Mouse (Mus musculus) cortical plate, adult 2 months (tissue): ENCODE results near the gene Sag.

ENCODE experiments used
- CTCF ChIP-seq: fragments of 200-500 bp; IDR thresholded peaks from 2 replicates; pipeline ENCODE4 v1.5.1; 2011; ENCODE audit warnings: mild to moderate bottlenecking, control low read depth, low read length; ENCODE audit not compliant: insufficient read depth; ENCODE audit errors: extremely low read depth
- POLR2A ChIP-seq: fragments of 200-500 bp; IDR thresholded peaks from 2 replicates; pipeline ENCODE4 v1.6.1; 2011; ENCODE audit warnings: mild to moderate bottlenecking, low read length, control low read depth; ENCODE audit not compliant: insufficient read depth; ENCODE audit errors: extremely low read depth

DNA sequence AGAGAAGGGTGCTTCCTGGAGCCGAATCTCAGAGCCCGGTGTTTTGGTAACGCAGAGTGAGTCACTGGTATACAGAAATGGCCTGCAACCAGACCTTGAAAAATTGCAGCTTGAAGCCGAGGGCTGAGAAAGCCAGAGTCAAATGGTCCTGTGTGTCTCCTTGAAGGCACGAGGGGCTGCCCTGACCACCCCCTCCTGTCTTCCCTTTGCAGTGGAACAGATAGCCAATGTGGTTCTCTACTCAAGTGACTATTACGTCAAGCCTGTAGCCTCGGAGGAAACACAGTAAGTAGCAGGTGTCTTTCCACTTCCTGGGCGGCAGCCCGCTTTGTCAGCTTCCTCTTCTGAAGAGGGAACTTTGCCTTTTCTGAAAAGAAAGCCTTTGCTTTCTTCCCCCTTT, 24.7 kb downstream of the Sag start:
- TF ChIP-seq CTCF = no peak
- no peak for TF ChIP-seq POLR2A
